Mouse (Mus musculus) heart, adult 2 months (tissue): ENCODE measurements around the gene Pkp4. TPM values are rescaled to one million over a fixed set of nuclear protein-coding genes. Genes with fewer than 3 reads are reported as not detected.

ENCODE experiments used
- DNase-seq, 2 experiments: peaks; one replicate each; pipeline ENCODE4 v3.0.0; 2021
- H3K27ac ChIP-seq: fragments of 200-600 bp; 2 replicates; pipeline ENCODE4 v1.8.1; 2022
- H3K27me3 ChIP-seq: fragments of 200-500 bp; 2 replicates; pipeline ENCODE4 v1.6.1; 2012; ENCODE audit warnings: mild to moderate bottlenecking, low read length, inconsistent platforms, mixed read lengths; ENCODE audit not compliant: control insufficient read depth, insufficient read depth
- H3K36me3 ChIP-seq: fragments of 200-500 bp; 2 replicates; pipeline ENCODE4 v1.6.1; 2012; ENCODE audit warnings: low read length, inconsistent platforms; ENCODE audit not compliant: control insufficient read depth, insufficient read depth
- H3K4me1 ChIP-seq: fragments of 200-500 bp; 2 replicates; pipeline ENCODE4 v1.6.1; 2011; ENCODE audit warnings: low read length; ENCODE audit not compliant: control insufficient read depth, insufficient read depth
- H3K4me3 ChIP-seq: fragments of 200-600 bp; 2 replicates; pipeline ENCODE4 v1.8.1; 2022
- H3K79me2 ChIP-seq: fragments of 200-500 bp; replicated peaks from 2 replicates; pipeline ENCODE4 v1.6.1; 2012; ENCODE audit warnings: mild to moderate bottlenecking, inconsistent platforms, low read length, moderate library complexity, mixed read lengths; ENCODE audit not compliant: control insufficient read depth, insufficient read depth
- H3K9ac ChIP-seq: fragments of 200-500 bp; 2 replicates; pipeline ENCODE4 v1.6.1; 2012; ENCODE audit warnings: low read depth, mild to moderate bottlenecking, control low read depth, inconsistent platforms, low read length, mixed read lengths
- CTCF ChIP-seq: fragments of 200-600 bp; IDR thresholded peaks from 2 replicates; pipeline ENCODE4 v1.8.1; 2022; ENCODE audit warnings: antibody characterized with exemption, mild to moderate bottlenecking, moderate library complexity
- EP300 ChIP-seq: fragments of 200-500 bp; IDR thresholded peaks from 2 replicates; pipeline ENCODE4 v1.6.1; 2011; ENCODE audit warnings: low read depth, low read length, control low read depth; ENCODE audit not compliant: insufficient read depth
- POLR2A ChIP-seq: fragments of 200-500 bp; IDR thresholded peaks from 2 replicates; pipeline ENCODE4 v1.6.1; 2011; ENCODE audit warnings: mild to moderate bottlenecking, low read depth, low read length, control low read depth; ENCODE audit not compliant: insufficient read depth
- WGBS: fragments of 180-500 bp; shearing (Covaris S2); methylation state at CpG from one replicate; pipeline ENCODE4 v1.1.7; 2018; 5-methylcytosine and 5-hydroxymethylcytosine counted together
- intact Hi-C: fragments of 180-260 bp; cut with DNase I; formaldehyde crosslinking; loops from one replicate; pipeline ENCODE4 v1.15.1; 2025
- polyA plus RNA-seq: library from polyadenylated mRNA; depleted of rRNA; stranded (reverse); fragments of >200 nt; gene quantifications from 2 replicates; pipeline ENCODE4 v1.2.3, GENCODE M21; 2012
- total RNA-seq, 2 experiments: library from RNA; stranded (reverse); gene quantifications; 2 replicates each; pipeline ENCODE4 v1.2.3; 2021

Gene Pkp4
- total and polyA plus RNA-seq, 3 experiments = 61.5 to 174 (median 152) TPM

DNA sequence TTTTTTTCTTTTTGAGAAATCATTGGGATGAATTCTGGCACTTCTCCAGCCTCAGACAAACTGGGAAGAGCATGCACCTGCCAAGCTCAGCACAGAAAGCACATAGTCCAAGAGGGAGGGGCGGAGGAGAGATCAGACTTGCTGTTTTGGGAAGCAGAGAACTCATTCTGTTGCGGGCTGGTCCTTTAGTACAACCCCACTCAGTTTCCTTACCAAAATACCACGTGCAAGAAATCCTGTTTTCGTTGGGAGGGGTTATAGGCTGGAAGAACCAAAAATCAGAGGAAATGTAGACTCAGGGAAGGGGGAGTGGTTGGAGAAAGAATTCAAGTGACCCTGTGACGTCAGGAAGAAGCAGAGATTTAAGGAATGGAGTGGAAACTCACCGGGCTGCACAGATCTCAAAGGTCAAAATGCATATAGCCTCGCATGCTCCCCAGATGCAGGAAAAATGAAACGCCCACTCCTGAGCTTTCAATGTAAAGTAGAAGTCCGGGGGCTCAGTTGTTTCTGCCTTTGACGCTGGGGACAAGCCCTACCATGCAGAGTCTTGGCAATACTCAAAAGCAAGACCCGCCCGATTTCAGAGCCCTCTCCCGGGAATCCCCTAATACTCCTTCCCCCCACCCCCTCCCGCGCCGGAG, 567 bp upstream of the Pkp4 start:
- Histone ChIP-seq H3K27me3 (no peaks in the 10 kb centered on the region), H3K27ac (peak overlapping the region; percentile 52), H3K36me3 (peaks cover 3% of the 10 kb centered on the region; the same call in 1 of the 2 replicates), H3K4me3 (peak overlapping the region; percentile 77), H3K4me1 (peaks cover 1% of the 10 kb centered on the region), H3K9ac (no peak overlapping the region; the same call in 1 of the 2 replicates), H3K79me2 (no peaks in the 10 kb centered on the region)
- peak in 1 of 2 experiments; percentile 17 for DNase-seq
- TF ChIP-seq CTCF (no peak), POLR2A (no peak), EP300 (no peak)
- WGBS = 2% methylated on average over 16 of the region's 16 CpGs
- intact Hi-C loops = loop anchor here (2.0 to 5.0 kb wide), 6 partner anchors 47 to 279 kb away; no protein-coding TSS in a partner anchor

- Histone ChIP-seq H3K4me1 (peaks cover 1% of the 10 kb centered on the region), H3K27me3 (no peaks in the 10 kb centered on the region), H3K79me2 (0 out of 2 replicates have a peak, but pooled peaks cover 2% of the 10 kb centered on the region), H3K4me3 (peak overlapping the region; percentile 77), H3K9ac (peak overlapping the region; percentile 96), H3K36me3 (peaks cover 3% of the 10 kb centered on the region; the same call in 1 of the 2 replicates), H3K27ac (peak overlapping the region; percentile 91)
- TF ChIP-seq CTCF = no peak
- no peak for TF ChIP-seq POLR2A
- no peak for TF ChIP-seq EP300
- DNase-seq = no peak
- intact Hi-C loops = loop anchor here (2.0 to 5.0 kb wide), 6 partner anchors 46 to 278 kb away; no protein-coding TSS in a partner anchor
- 1% methylated on average over 41 of the region's 58 CpGs for WGBS
These were observed 381 bp downstream of the Pkp4 start for GRCm38 (mm10) chr2:59161021-59161440.

DNA sequence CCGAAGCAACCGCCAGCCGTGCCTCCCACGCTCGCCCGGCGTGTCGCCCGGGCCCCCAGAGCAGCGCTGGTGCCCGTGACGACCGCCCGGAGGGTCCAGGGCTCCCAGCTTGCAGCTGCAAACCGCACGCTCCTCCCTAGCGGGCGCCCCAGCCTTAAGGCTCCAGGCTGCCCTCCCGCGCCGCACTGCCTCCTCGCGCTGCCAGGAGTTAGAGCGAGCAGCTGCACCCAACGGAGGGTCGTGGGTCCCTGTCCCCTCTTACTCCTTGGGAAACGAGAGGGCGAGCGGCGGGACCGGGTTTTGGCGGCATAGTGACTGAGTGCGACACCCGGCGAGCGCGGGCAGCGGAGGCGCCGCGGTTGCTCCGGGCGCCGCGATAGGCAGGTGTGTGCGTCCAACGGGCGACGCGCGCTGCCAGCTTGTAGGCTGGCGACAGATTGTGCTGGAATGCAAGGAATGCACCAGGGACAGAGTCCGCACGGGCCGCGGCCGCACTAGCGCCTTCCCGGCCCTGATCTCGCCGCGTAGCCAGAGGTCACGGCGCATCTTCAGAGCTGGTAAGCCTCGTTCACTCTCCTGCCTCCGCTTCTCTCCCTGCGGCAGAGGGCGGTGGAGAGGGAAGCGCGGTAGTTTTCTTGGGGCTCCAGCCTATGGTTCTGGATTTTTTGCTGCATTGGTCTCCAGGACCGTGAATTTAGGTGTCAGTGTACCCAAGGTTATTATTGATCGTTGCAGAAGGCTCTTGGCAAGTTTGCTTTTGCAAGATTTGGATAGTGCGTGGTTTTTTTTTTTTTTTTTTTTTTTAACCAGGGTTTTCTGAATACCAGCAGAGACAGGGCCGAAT, 1.0 kb downstream of the Pkp4 start:
- TF ChIP-seq EP300 (no peak), CTCF (peak; percentile 50)
- under 1% methylated on average over 74 of the region's 74 CpGs for WGBS

DNA sequence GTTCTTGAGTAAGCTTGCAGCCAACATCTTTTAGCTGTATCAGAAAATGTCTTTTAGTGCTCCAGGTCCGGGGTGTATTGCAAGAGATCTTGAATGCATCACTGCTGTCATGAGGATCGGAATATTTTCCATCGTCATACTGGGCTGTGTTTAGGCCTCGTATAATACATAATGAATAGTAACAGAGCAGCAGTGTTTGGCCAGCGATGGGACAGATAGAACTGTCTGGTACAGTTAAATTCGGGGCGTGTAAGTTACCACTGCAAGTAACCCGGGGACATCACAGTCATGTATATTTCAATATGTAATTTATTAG, 1.6 kb downstream of the Pkp4 start:
- H3K9ac ChIP-seq = peak overlapping the region; percentile 65
- intact Hi-C loops = loop anchor here (5.0 kb wide), 5 partner anchors 45 to 240 kb away; no protein-coding TSS in a partner anchor
- DNase-seq = no peak
- H3K27me3 ChIP-seq = no peaks in the 10 kb centered on the region
- 17% methylated on average over 8 of the region's 8 CpGs for WGBS
- peaks cover 3% of the 10 kb centered on the region; the same call in 1 of the 2 replicates for H3K36me3 ChIP-seq
- TF ChIP-seq CTCF = no peak
- peaks cover 2% of the 10 kb centered on the region for H3K4me1 ChIP-seq
- peak overlapping the region; percentile 77 for H3K4me3 ChIP-seq
- 0 out of 2 replicates have a peak, but pooled peaks cover 2% of the 10 kb centered on the region for H3K79me2 ChIP-seq
- peak overlapping the region; percentile 91 for H3K27ac ChIP-seq

More for the DNA sequence above, 1.0 kb downstream of the Pkp4 start:
- peaks cover 3% of the 10 kb centered on the region; the same call in 1 of the 2 replicates for H3K36me3 ChIP-seq
- peaks cover 1% of the 10 kb centered on the region for H3K4me1 ChIP-seq
- peak overlapping the region; percentile 91 for H3K27ac ChIP-seq
- H3K79me2 ChIP-seq = 0 out of 2 replicates have a peak, but pooled peaks cover 2% of the 10 kb centered on the region
- peak; percentile 81 for DNase-seq
- H3K27me3 ChIP-seq = no peaks in the 10 kb centered on the region
- H3K4me3 ChIP-seq = peak overlapping the region; percentile 77
- intact Hi-C loops = loop anchor here (2.0 to 5.0 kb wide), 6 partner anchors 46 to 277 kb away; no protein-coding TSS in a partner anchor
- peak overlapping the region; percentile 96 for H3K9ac ChIP-seq

DNA sequence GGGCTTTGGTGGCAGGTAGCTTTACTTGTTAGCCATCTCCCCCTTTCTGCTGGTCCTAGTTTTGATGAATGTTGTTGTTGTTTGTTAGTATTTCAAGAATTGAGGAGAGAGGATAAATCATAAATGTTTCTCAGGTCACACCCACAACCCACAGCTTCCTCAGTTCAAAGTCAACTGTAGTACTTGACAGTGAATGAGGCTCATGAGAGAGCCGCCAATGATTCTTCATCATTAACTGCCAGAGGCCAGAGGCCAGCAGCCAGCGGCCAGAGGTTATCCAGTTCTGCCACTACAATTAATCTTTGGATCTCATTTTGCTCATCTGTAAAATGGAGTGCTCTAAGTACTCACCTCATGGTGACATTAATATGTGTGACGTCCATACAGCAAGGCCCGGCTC, 6.3 kb downstream of the Pkp4 start:
- no peak overlapping the region for H3K4me3 ChIP-seq
- WGBS = 78% methylated on average over 4 of the region's 4 CpGs
- intact Hi-C loops = no loop called here
- no peak for DNase-seq
- peaks cover 10% of the 10 kb centered on the region for H3K4me1 ChIP-seq
- H3K79me2 ChIP-seq = peaks cover 2% of the 10 kb centered on the region; the same call in 1 of the 2 replicates
- no peak overlapping the region for H3K9ac ChIP-seq
- H3K27ac ChIP-seq = no peak overlapping the region
- peaks cover 7% of the 10 kb centered on the region for H3K36me3 ChIP-seq
- TF ChIP-seq EP300 = no peak
- H3K27me3 ChIP-seq = no peaks in the 10 kb centered on the region

- no peak for TF ChIP-seq CTCF
- no peak for TF ChIP-seq EP300
- TF ChIP-seq POLR2A = no peak
- Histone ChIP-seq H3K4me1 (peaks cover 13% of the 10 kb centered on the region), H3K79me2 (peaks cover 2% of the 10 kb centered on the region; the same call in 1 of the 2 replicates), H3K4me3 (no peak overlapping the region), H3K27me3 (no peaks in the 10 kb centered on the region), H3K36me3 (peaks cover 8% of the 10 kb centered on the region), H3K9ac (no peak overlapping the region), H3K27ac (no peak overlapping the region)
- intact Hi-C loops = no loop called here
- DNase-seq = no peak
- WGBS = 61% methylated on average over 4 of the region's 4 CpGs
These were observed 7.2 kb downstream of the Pkp4 start for GRCm38 (mm10) chr2:59167830-59168229.
